Mouse (Mus musculus) stomach, embryonic 14.5 days (tissue): ENCODE results near the gene Tbl1x. TPM values are rescaled to one million over a fixed set of nuclear protein-coding genes. Genes with fewer than 3 reads are reported as not detected.

ENCODE experiments used
- ATAC-seq: fragments of 200-750 bp; cut with Nextera tagmentation; 2 replicates; pipeline ENCODE4 v1.8.0; 2017; ENCODE audit warnings: low read depth, moderate TSS enrichment; ENCODE audit not compliant: insufficient number of reproducible peaks, insufficient read depth, low FRiP score
- H3K27ac ChIP-seq: fragments of 300-500 bp; sonication (generic); 2 replicates; pipeline ENCODE4 v1.5.1; 2014; ENCODE audit warnings: mild to moderate bottlenecking, low read length, moderate library complexity, mixed read lengths
- H3K27me3 ChIP-seq: fragments of 300-500 bp; sonication (generic); 2 replicates; pipeline ENCODE4 v1.6.1; 2014; ENCODE audit warnings: low read length, control low read depth, mixed read lengths; ENCODE audit not compliant: control insufficient read depth, insufficient read depth
- H3K36me3 ChIP-seq: fragments of 300-500 bp; sonication (generic); 2 replicates; pipeline ENCODE4 v1.6.1; 2014; ENCODE audit warnings: mild to moderate bottlenecking, control low read depth, low read length, moderate library complexity, mixed read lengths; ENCODE audit not compliant: control insufficient read depth, insufficient read depth
- H3K4me1 ChIP-seq: fragments of 300-500 bp; sonication (generic); 2 replicates; pipeline ENCODE4 v1.6.1; 2014; ENCODE audit warnings: low read length, control low read depth, mixed read lengths; ENCODE audit not compliant: control insufficient read depth, insufficient read depth
- H3K4me2 ChIP-seq: fragments of 300-500 bp; sonication (generic); replicated peaks from 2 replicates; pipeline ENCODE4 v1.6.1; 2014; ENCODE audit warnings: low read depth, low read length, control low read depth
- H3K4me3 ChIP-seq: fragments of 300-500 bp; sonication (generic); 2 replicates; pipeline ENCODE4 v1.5.1; 2014; ENCODE audit warnings: low read depth, low read length, control low read depth
- H3K9ac ChIP-seq: fragments of 300-500 bp; sonication (generic); replicated peaks from 2 replicates; pipeline ENCODE4 v1.6.1; 2014; ENCODE audit warnings: low read depth, mild to moderate bottlenecking, control low read depth, low read length, moderate library complexity, mixed read lengths
- H3K9me3 ChIP-seq: fragments of 300-500 bp; sonication (generic); 2 replicates; pipeline ENCODE4 v1.6.1; 2016; ENCODE audit warnings: low read depth, low read length, control low read depth; ENCODE audit not compliant: control insufficient read depth
- WGBS: fragments of 180-500 bp; shearing (Covaris S2); extraction: QIAGEN DNeasy Blood & Tissue Kit; methylation state at CpG from one replicate; pipeline ENCODE4 v1.1.7; 2014; 5-methylcytosine and 5-hydroxymethylcytosine counted together
- polyA plus RNA-seq: library from polyadenylated mRNA; unstranded; fragments of >200 nt; fragmentation: Nextera tagmentation; extraction: Ambion mirVana; gene quantifications from 2 replicates; pipeline ENCODE4 v1.2.1, GENCODE M21; 2014

Gene Tbl1x
- polyA plus RNA-seq, 1 experiment from 2014 or later = 88.9 TPM

DNA sequence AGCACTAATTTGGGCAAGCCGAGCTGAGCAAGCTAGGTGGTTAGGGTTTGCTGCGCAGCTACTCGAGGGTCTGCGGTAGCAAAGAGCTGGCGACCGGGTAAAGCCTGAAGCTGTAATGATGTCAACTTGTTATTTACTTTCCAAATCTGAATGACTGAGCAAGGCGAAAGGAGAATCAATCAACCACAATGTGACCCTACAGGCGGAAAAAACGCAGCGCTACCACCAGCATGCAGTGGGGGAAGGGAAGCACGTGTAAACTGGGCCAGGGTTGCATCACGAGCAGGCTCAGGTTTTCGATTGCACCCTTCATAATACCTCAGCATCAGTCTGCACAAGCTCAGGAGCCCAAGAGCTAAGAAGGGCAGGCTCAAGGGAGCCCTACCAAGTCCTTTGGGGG, 1.7 kb upstream of the Tbl1x start:
- H3K27ac ChIP-seq = peak overlapping the region; percentile 96
- peaks cover 6% of the 10 kb centered on the region; the same call in 1 of the 2 replicates for H3K4me1 ChIP-seq
- no peak overlapping the region for H3K9ac ChIP-seq
- H3K4me2 ChIP-seq = peak overlapping the region; percentile 40
- no peaks in the 10 kb centered on the region for H3K9me3 ChIP-seq
- H3K4me3 ChIP-seq = no peak overlapping the region
- 16% methylated on average over 13 of the region's 13 CpGs for WGBS
- ATAC-seq = peak; percentile 64
- H3K36me3 ChIP-seq = no peaks in the 10 kb centered on the region
- no peaks in the 10 kb centered on the region for H3K27me3 ChIP-seq

DNA sequence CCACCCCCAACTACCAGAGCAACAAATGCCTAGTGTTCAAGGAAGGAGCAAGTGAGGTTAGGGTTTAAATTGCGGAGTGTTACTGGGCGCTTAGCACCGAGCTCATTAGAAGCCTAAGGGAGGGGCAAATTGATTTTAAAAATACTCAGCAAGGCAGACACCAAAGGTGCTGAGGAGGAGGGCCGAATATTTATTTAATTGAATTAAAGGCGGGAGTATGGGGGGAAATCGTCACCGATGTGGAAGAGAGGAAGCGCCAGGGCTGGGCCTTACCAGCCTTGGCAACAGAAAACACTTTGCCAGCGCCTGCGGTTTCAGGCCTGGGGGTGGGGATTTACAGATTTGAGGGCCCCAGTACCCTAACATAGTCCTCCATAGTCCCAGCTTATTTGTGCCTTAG, 1.0 kb upstream of the Tbl1x start:
- WGBS = 23% methylated on average over 10 of the region's 10 CpGs
- Histone ChIP-seq H3K9ac (no peak overlapping the region), H3K9me3 (no peaks in the 10 kb centered on the region), H3K4me1 (peaks cover 6% of the 10 kb centered on the region; the same call in 1 of the 2 replicates), H3K4me2 (peak overlapping the region; percentile 40), H3K36me3 (no peaks in the 10 kb centered on the region), H3K27ac (peak overlapping the region; percentile 96), H3K4me3 (peak overlapping the region; percentile 62; the same call in 1 of the 2 replicates), H3K27me3 (no peaks in the 10 kb centered on the region)
- 0 out of 2 replicates have a peak, but pooled peaks have one; percentile 5 for ATAC-seq

GRCm38 (mm10) chrX:77511301-77511993, 634 bp downstream of the Tbl1x start:
- Histone ChIP-seq H3K36me3 (no peaks in the 10 kb centered on the region), H3K27ac (peak overlapping the region; percentile 96), H3K4me1 (peaks cover 6% of the 10 kb centered on the region; the same call in 1 of the 2 replicates), H3K4me2 (peak overlapping the region; percentile 47; the same call in 1 of the 2 replicates), H3K27me3 (no peaks in the 10 kb centered on the region), H3K9me3 (no peaks in the 10 kb centered on the region), H3K9ac (peak overlapping the region; percentile 77), H3K4me3 (peak overlapping the region; percentile 62)
- 18% methylated on average over 46 of the region's 55 CpGs for WGBS
- ATAC-seq = peak; percentile 12; the same call in 1 of the 2 replicates

GRCm38 (mm10) chrX:77511994-77512485, 1.2 kb downstream of the Tbl1x start:
- H3K36me3 ChIP-seq = no peaks in the 10 kb centered on the region
- peak overlapping the region; percentile 77 for H3K9ac ChIP-seq
- 32% methylated on average over 12 of the region's 12 CpGs for WGBS
- peak overlapping the region; percentile 96 for H3K27ac ChIP-seq
- no peak for ATAC-seq
- H3K27me3 ChIP-seq = no peaks in the 10 kb centered on the region
- peak overlapping the region; percentile 62 for H3K4me3 ChIP-seq
- no peaks in the 10 kb centered on the region for H3K9me3 ChIP-seq
- H3K4me2 ChIP-seq = peak overlapping the region; percentile 47
- H3K4me1 ChIP-seq = peaks cover 6% of the 10 kb centered on the region; the same call in 1 of the 2 replicates

- Histone ChIP-seq H3K27ac (no peak overlapping the region), H3K4me3 (no peak overlapping the region), H3K4me2 (no peak overlapping the region), H3K27me3 (no peaks in the 10 kb centered on the region), H3K9ac (no peak overlapping the region), H3K9me3 (no peaks in the 10 kb centered on the region), H3K4me1 (no peaks in the 10 kb centered on the region; the same call in 1 of the 2 replicates), H3K36me3 (no peaks in the 10 kb centered on the region)
- WGBS = 37% methylated on average over 8 of the region's 8 CpGs
- ATAC-seq = no peak
Measured at GRCm38 (mm10) chrX:77517274-77518085, 6.7 kb downstream of the Tbl1x start.

GRCm38 (mm10) chrX:77518929-77519328, 8.1 kb downstream of the Tbl1x start:
- Histone ChIP-seq H3K27ac (no peak overlapping the region), H3K4me2 (no peak overlapping the region), H3K9ac (no peak overlapping the region), H3K4me1 (0 out of 2 replicates have a peak, but pooled peaks cover 5% of the 10 kb centered on the region), H3K27me3 (no peaks in the 10 kb centered on the region), H3K9me3 (no peaks in the 10 kb centered on the region), H3K36me3 (no peaks in the 10 kb centered on the region), H3K4me3 (no peak overlapping the region)
- no peak for ATAC-seq
- WGBS = 89% methylated on average over 1 of the region's 1 CpGs

- ATAC-seq = no peak
- Histone ChIP-seq H3K27me3 (no peaks in the 10 kb centered on the region), H3K27ac (no peak overlapping the region), H3K4me1 (0 out of 2 replicates have a peak, but pooled peaks cover 5% of the 10 kb centered on the region), H3K36me3 (no peaks in the 10 kb centered on the region), H3K4me3 (no peak overlapping the region), H3K9ac (no peak overlapping the region), H3K4me2 (no peak overlapping the region), H3K9me3 (no peaks in the 10 kb centered on the region)
- WGBS = 36% methylated on average over 3 of the region's 3 CpGs
Measured at GRCm38 (mm10) chrX:77522842-77523375, 12.1 kb downstream of the Tbl1x start.

- H3K4me1 ChIP-seq = 0 out of 2 replicates have a peak, but pooled peaks cover 5% of the 10 kb centered on the region
- no peaks in the 10 kb centered on the region for H3K36me3 ChIP-seq
- H3K27me3 ChIP-seq = no peaks in the 10 kb centered on the region
- no peak overlapping the region for H3K9ac ChIP-seq
- no peaks in the 10 kb centered on the region for H3K9me3 ChIP-seq
- no peak overlapping the region for H3K4me2 ChIP-seq
- WGBS = 41% methylated on average over 1 of the region's 1 CpGs
- no peak overlapping the region for H3K27ac ChIP-seq
- no peak overlapping the region for H3K4me3 ChIP-seq
- no peak for ATAC-seq
Measured at GRCm38 (mm10) chrX:77525179-77525578, 14.4 kb downstream of the Tbl1x start.
